Mouse (Mus musculus): ENCODE data around the gene Ttc17. TPM values are rescaled to one million over a fixed set of nuclear protein-coding genes. Genes with fewer than 3 reads are reported as not detected.
A peak's percentile ranks its signal among the peaks of the same experiment; 100 is the strongest.

Gene Ttc17
- polyA plus RNA-seq (2016; fragmentation: Nextera tagmentation; extraction: Ambion mirVana), result 13.6 and 13.8 TPM in 2 replicates

DNA sequence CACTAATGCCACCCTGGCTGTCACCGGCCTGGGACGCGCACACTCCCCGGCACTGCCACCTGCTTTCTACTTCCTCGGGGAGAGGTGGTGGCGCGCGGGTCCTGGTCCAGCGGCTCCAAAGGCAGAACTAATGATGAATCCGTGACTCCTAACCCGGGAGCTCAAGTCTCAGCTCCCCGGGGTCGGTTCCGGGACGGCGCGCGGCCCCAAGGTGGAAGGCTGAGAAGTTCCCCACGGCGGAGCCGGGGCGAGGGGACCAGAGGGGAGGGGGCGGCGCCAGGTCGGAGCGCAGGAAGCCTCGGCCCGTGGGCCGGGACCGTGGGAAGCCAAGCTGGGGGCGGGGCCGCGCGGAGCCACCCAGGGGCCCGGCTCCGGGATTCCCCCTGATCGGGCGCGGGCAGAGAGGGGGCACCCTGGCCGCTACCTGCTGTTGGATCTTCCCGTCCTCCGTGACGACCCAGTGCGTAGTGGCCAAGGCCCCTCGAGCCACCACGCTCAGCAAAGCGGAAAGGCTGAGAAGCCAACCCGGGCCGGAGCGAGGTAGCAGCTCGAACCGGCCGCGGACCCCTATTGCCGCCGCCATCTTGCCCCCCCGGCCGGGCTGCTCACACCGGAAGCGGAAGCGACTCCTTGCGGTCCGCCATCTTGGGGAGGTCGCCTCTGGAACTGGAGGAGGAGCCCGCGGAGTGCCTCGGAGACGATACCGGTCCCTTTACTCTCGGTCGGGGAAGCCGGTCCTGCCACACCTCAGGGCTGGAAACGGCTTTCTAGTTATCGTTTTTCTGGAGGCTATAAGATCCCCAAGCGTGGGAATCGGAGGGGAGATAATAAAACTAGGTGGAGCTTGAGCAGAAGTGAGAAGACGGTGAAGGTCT lies at the start of gene Ttc17:
Gene Ttc17 (minus strand): TSS at position 607 of the 875 bp plus-strand sequence.
- Histone ChIP-seq H3K27me3 (ENCODE audit: poor library complexity, severe bottlenecking) (no peaks in the 10 kb centered on the region), H3K4me1 (peaks cover 33% of the 10 kb centered on the region), H3K27ac (peak within 1 kb of the TSS; percentile 98), H3K9me3 (no peaks in the 10 kb centered on the region), H3K4me3 (peak within 1 kb of the TSS; percentile 95), H3K36me3 (replicated peaks) (peaks cover 18% of the 10 kb centered on the region)
- WGBS, result under 1% methylated on average over 77 of the region's 77 CpGs
- DNase-seq (ENCODE audit: extremely low spot score, low spot score), result peak; percentile 90

DNA sequence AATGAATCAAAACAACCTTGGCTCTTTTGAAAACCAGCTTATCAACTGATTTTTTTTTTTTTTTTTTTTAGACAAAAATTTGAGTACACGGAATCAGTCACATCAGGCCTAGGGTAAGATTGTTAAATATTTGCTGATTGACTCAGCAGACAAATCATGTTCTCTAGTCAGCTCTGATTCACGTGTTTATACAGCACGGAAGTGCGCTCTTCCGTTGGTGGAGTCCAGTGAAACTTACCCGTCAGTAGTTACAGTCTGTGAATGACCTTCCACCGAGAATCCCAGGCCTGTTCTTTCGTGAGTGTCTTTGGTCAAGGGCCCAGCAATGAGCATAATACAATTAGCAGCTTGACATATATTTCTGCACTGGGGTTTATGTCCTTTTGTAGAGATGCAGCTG lies 43.2 kb upstream of the Ttc17 start:
- WGBS, result 90% methylated on average over 8 of the region's 8 CpGs
- no peaks in the 10 kb centered on the region for H3K4me1 ChIP-seq
- H3K27me3 ChIP-seq (ENCODE audit: poor library complexity, severe bottlenecking), result no peaks in the 10 kb centered on the region
- H3K9me3 ChIP-seq, result no peaks in the 10 kb centered on the region
- no peaks in the 10 kb centered on the region for H3K36me3 ChIP-seq (replicated peaks)
- DNase-seq (ENCODE audit: extremely low spot score, low spot score), result no peak
- H3K27ac ChIP-seq, result no peak overlapping the region
- H3K4me3 ChIP-seq, result no peak overlapping the region

DNA sequence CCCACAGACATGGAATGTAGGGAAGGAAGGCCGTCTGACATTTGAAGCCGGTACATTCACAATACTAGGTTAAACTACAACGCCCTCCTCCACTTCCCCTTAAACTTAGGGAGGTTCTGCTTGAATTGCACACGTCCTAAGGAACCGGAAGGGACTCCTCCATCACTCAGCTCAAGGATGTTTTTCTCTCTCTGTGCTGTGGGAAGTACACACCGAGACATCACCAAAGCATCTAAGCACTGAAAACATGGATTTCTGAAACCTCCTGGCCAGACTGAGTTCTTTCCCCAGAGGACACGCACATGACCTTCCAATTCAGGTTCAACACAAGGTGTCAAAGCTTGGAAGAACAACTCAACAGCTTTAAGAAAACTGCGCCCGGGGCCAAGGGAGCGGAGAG lies 30.5 kb upstream of the Ttc17 start:
- Histone ChIP-seq H3K4me3 (peak overlapping the region; percentile 93), H3K27me3 (ENCODE audit: poor library complexity, severe bottlenecking) (no peaks in the 10 kb centered on the region), H3K36me3 (replicated peaks) (peaks cover 5% of the 10 kb centered on the region; the same call in 1 of the 2 replicates), H3K4me1 (peaks cover 29% of the 10 kb centered on the region), H3K27ac (peak overlapping the region; percentile 93), H3K9me3 (no peaks in the 10 kb centered on the region)
- no peak for DNase-seq (ENCODE audit: extremely low spot score, low spot score)
- WGBS, result 4% methylated on average over 10 of the region's 10 CpGs

DNA sequence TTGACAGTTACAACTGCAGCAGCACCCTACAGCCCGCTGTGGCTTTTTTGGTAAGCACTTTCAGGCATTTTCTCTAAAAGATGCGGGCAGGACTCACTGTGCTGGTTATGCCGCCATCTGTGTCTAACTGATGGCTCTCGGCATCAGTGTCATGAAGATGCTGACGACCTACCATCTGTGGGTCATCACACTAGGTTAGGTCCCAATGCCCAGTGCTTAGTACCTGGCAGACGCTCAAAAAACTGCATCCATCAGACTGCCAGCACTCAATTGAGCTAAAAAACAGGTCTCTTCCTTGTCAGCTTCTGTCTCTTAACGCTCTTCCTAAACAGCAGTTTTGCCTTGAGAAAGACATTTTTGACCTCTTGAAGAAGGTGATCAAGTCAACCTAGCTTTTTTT lies 29.0 kb upstream of the Ttc17 start:
- H3K27me3 ChIP-seq (ENCODE audit: poor library complexity, severe bottlenecking), result no peaks in the 10 kb centered on the region
- DNase-seq (ENCODE audit: extremely low spot score, low spot score), result no peak
- 84% methylated on average over 7 of the region's 7 CpGs for WGBS

DNA sequence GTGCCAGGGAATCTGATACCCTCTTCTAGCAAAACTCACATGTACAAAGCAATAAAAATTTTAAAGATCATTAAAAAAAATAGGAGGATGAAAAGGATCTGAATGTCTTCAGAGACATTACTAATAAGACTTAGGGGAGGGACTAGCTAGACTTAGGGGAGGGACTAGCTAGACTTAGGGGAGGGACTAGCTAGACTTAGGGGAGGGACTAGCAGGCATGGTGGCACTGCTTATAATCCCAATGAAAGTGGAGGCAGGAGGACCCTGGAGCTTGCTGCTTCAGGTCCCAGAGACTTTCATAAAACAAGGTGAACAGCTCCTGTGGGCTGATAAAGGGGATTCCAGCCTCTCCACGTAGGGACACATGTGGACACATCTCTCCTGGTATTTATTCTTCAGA lies 28.3 kb upstream of the Ttc17 start:
- no peak for DNase-seq (ENCODE audit: extremely low spot score, low spot score)
- 66% methylated on average over 1 of the region's 1 CpGs for WGBS
- Histone ChIP-seq H3K27me3 (ENCODE audit: poor library complexity, severe bottlenecking) (no peaks in the 10 kb centered on the region), H3K27ac (no peak overlapping the region), H3K9me3 (no peaks in the 10 kb centered on the region), H3K4me1 (peaks cover 29% of the 10 kb centered on the region), H3K36me3 (replicated peaks) (peaks cover 10% of the 10 kb centered on the region; the same call in 1 of the 2 replicates), H3K4me3 (no peak overlapping the region)

More for the DNA sequence above, 29.0 kb upstream of the Ttc17 start:
- Histone ChIP-seq H3K4me3 (no peak overlapping the region), H3K27ac (no peak overlapping the region), H3K4me1 (peaks cover 29% of the 10 kb centered on the region), H3K36me3 (replicated peaks) (peaks cover 10% of the 10 kb centered on the region; the same call in 1 of the 2 replicates), H3K9me3 (no peaks in the 10 kb centered on the region)

DNA sequence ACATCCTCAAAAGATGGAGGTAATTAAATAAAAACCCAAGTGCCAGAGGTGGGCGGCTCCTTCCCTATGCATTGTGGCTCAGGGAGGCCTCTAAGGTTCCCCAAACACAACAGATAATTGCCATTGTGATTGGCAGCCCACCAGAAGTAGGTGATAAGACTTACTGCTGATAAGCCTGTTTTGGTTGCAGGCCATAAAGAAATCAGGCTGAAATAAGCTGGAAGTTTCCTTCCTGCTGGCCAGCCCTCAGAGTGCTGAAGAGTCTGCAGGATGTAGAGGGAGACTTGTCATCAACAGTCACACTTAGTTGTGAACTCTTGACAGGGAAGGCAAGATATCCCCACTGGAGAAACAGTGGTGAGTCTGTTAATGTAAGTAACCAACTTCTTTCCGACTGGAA lies 25.7 kb upstream of the Ttc17 start:
- Histone ChIP-seq H3K9me3 (no peaks in the 10 kb centered on the region), H3K4me1 (peaks cover 26% of the 10 kb centered on the region), H3K4me3 (no peak overlapping the region), H3K36me3 (replicated peaks) (peaks cover 23% of the 10 kb centered on the region), H3K27me3 (ENCODE audit: poor library complexity, severe bottlenecking) (no peaks in the 10 kb centered on the region), H3K27ac (no peak overlapping the region)
- DNase-seq (ENCODE audit: extremely low spot score, low spot score), result no peak
- WGBS, result 81% methylated on average over 2 of the region's 2 CpGs

DNA sequence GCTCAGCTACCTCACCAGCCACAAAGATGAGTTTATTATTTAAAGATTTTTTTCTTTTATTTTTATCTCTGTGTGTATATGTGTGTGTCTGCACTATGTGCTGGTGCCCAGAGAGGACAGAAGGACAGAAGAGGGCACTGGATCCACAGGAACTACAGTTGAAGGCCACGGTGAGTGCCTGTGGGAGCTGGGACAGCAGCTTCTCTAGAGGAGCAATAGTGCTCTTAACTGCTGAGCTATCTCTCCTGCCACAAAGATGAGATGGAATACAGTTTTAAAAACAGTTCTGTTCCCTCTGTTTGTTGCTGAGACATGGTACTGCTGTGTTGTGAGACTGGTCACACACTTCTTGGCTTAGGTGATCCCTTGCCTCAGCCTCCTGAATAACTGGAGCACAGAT lies 22.0 kb upstream of the Ttc17 start:
- peaks cover 61% of the 10 kb centered on the region for H3K36me3 ChIP-seq (replicated peaks)
- no peaks in the 10 kb centered on the region for H3K9me3 ChIP-seq
- no peaks in the 10 kb centered on the region for H3K27me3 ChIP-seq (ENCODE audit: poor library complexity, severe bottlenecking)
- no peak overlapping the region for H3K27ac ChIP-seq
- WGBS, result 94% methylated on average over 1 of the region's 1 CpGs
- H3K4me3 ChIP-seq, result no peak overlapping the region
- H3K4me1 ChIP-seq, result 0 out of 2 replicates have a peak, but pooled peaks cover 5% of the 10 kb centered on the region
- DNase-seq (ENCODE audit: extremely low spot score, low spot score), result no peak

DNA sequence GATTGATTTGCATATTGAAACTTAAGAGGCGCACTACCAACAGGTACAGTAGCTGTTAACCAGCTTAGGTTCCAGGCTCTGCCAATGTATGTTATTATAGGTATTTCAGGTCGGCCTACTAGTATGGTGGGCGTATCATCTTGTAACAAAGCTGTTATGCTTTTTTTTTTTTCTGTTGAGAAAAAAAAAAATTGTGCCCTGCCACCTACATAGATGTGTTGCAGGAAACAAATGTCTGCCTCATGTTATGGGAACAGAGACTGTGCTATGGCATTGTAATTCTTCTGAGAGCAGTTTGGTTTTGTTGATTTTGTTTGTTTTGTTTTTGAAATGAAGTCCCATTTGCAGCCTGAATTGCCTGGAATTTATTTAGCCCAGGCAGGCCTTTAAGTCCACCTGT lies 952 bp upstream of the Ttc17 start:
- H3K4me1 ChIP-seq, result peaks cover 33% of the 10 kb centered on the region
- H3K27ac ChIP-seq, result peak overlapping the region; percentile 98
- no peak for DNase-seq (ENCODE audit: extremely low spot score, low spot score)
- H3K4me3 ChIP-seq, result peak overlapping the region; percentile 95
- 40% methylated on average over 3 of the region's 3 CpGs for WGBS
- no peaks in the 10 kb centered on the region for H3K9me3 ChIP-seq
- peaks cover 29% of the 10 kb centered on the region for H3K36me3 ChIP-seq (replicated peaks)
- H3K27me3 ChIP-seq (ENCODE audit: poor library complexity, severe bottlenecking), result no peaks in the 10 kb centered on the region

DNA sequence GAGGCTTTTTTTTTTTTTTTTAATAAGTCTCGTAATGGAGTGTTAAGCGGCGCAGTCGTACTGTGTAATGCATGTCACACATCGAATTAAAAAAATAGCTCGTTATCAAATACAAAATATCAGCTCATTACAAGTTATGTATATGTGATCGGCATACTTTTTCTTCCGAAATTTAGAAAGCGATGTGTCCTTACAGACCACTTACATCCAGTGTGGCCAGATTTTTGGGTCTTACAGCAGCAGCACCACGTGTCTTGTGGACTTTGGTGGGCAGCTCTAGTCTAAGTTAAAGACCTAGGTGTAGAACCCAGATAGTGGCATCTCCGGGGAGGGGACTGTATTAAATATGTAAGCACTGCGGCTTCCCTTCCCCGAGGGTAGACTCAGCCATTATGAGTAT lies 532 bp upstream of the Ttc17 start:
- DNase-seq (ENCODE audit: extremely low spot score, low spot score), result no peak
- peak overlapping the region; percentile 95 for H3K4me3 ChIP-seq
- H3K27me3 ChIP-seq (ENCODE audit: poor library complexity, severe bottlenecking), result no peaks in the 10 kb centered on the region
- WGBS, result 3% methylated on average over 13 of the region's 13 CpGs
- H3K4me1 ChIP-seq, result peaks cover 33% of the 10 kb centered on the region
- no peaks in the 10 kb centered on the region for H3K9me3 ChIP-seq
- peaks cover 25% of the 10 kb centered on the region for H3K36me3 ChIP-seq (replicated peaks)
- peak overlapping the region; percentile 98 for H3K27ac ChIP-seq

DNA sequence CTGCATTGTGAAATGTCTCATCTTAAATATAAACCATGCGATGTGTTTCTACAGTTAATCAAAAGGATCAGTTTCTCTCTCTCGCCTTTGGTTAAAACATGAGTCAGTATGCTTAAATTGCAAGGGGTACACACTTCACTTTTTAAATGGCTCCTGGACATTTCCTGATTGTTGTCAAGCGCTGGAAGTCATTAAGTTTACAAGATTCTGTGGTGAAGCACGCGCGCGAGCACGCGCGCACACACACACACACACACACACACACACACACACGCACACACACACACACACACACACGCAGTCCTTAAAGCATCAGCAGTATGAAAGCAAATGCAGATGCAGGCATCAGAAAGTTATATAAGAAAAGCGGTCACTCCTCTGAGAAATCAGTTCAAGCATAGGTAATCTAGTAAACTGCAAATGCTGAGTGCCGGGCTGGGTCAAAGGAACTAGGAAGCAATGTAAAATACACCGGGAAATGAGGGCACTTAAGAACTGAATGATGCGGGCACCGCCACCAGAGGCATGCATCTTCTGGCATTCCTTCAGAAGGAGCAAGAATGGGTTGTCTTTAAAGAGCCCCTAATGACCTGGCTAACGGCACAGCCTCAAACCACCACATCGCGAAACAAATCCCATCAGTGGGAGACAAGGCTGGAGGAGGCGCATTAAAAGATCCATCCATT lies 949 bp downstream of the Ttc17 start:
- H3K4me3 ChIP-seq, result peak overlapping the region; percentile 95
- H3K27ac ChIP-seq, result peak overlapping the region; percentile 98
- H3K36me3 ChIP-seq (replicated peaks), result peaks cover 10% of the 10 kb centered on the region
- no peaks in the 10 kb centered on the region for H3K27me3 ChIP-seq (ENCODE audit: poor library complexity, severe bottlenecking)
- H3K9me3 ChIP-seq, result no peaks in the 10 kb centered on the region
- peak; percentile 51 for DNase-seq (ENCODE audit: extremely low spot score, low spot score)
- WGBS, result 13% methylated on average over 21 of the region's 21 CpGs
- peaks cover 33% of the 10 kb centered on the region for H3K4me1 ChIP-seq

DNA sequence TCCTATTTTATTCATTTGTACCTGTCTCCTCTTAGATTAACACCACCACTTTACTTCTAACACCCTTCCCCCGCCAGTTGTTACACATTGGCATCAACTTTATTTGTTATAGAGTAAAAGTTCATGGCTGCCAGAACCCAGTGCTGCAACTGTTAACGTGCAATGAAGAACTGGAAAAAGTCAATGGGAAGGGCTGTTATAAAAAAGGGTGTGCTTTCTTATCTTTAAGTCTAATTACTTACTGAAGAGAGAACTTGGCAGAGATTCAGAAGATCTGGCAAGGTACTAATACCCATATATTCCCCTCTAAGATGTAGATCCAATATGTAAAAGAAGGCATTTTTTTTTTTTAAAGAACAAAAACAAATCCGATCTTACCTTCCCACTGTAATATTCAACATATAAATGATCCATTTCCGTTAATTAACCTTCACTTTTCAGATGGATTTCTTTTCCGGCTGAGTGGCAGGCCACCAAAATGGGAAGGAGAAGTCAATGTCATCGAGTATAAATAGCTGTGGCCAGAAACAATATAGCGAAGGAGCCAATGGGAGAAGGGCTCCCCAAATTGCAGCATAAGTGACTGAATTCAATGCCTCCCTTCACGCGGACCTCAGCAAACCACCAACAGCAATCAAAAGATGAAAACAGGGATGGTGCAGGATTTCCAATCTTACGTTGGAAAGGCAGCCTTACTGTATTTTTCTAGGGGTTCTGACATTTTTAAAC lies 1.8 kb downstream of the Ttc17 start:
- WGBS, result 79% methylated on average over 10 of the region's 10 CpGs
- H3K9me3 ChIP-seq, result no peaks in the 10 kb centered on the region
- H3K27me3 ChIP-seq (ENCODE audit: poor library complexity, severe bottlenecking), result no peaks in the 10 kb centered on the region
- DNase-seq (ENCODE audit: extremely low spot score, low spot score), result no peak
- peak overlapping the region; percentile 95 for H3K4me3 ChIP-seq
- no peak overlapping the region for H3K27ac ChIP-seq
- peaks cover 4% of the 10 kb centered on the region; the same call in 1 of the 2 replicates for H3K36me3 ChIP-seq (replicated peaks)
- H3K4me1 ChIP-seq, result peaks cover 33% of the 10 kb centered on the region

DNA sequence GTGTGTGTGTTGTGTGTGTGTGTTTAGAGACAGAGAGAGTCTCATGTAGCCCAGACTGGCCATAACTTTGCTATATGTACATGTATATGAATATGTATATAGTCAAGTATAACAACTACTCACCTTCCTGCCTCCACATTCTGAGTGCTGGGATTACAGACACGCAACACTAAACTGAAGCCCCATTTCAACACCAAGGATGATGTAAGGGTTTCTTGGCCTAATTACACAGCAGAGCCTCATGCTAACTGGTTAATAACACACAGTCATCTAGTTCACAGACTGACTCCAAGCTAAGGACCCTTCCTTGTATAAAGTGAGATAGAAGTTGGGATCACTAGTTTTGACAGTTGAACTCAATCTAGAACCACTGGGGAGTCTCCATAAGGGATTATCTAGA lies 3.9 kb downstream of the Ttc17 start:
- WGBS, result 91% methylated on average over 1 of the region's 1 CpGs
- Histone ChIP-seq H3K27me3 (ENCODE audit: poor library complexity, severe bottlenecking) (no peaks in the 10 kb centered on the region), H3K9me3 (no peaks in the 10 kb centered on the region), H3K36me3 (replicated peaks) (peaks cover 4% of the 10 kb centered on the region; the same call in 1 of the 2 replicates), H3K4me3 (no peak overlapping the region), H3K27ac (no peak overlapping the region), H3K4me1 (peaks cover 34% of the 10 kb centered on the region)
- no peak for DNase-seq (ENCODE audit: extremely low spot score, low spot score)
